Mouse (Mus musculus): ENCODE data around the gene Prex1. TPM values are rescaled to one million over a fixed set of nuclear protein-coding genes. Genes with fewer than 3 reads are reported as not detected.

Gene Prex1
- polyA plus RNA-seq, 1 experiment from 2014 or later: 10.1 TPM

DNA sequence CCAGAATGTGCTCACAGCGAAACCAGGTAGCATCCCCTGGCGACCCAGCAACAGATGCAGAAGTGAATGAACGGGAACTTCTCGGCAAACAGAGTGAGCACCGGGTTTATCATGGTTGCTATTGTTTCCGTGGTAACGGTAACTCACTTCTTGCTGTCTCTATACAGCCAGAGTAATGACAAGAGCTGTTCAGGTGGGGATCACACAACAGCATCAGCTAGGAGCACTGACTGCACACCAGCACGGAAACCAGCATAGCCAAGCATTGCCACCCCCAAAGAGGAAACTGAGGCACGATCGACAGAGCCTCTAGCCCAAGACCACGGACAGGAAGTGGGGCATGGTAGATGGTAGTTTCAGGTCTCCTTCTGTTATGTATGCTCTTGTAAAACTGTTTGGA lies 88.4 kb downstream of the Prex1 start:
- Histone ChIP-seq H3K27ac (ENCODE audit: low read depth, low read length) (no peak overlapping the region), H3K9me3 (replicated peaks; ENCODE audit: control insufficient read depth, low read length) (no peaks in the 10 kb centered on the region), H3K9ac (ENCODE audit: low read depth, low read length) (no peak overlapping the region), H3K4me1 (ENCODE audit: control insufficient read depth, insufficient read depth, low read length) (peaks cover 8% of the 10 kb centered on the region), H3K4me2 (no peak overlapping the region), H3K36me3 (ENCODE audit: control insufficient read depth, insufficient read depth, low read length) (no peaks in the 10 kb centered on the region), H3K4me3 (ENCODE audit: low read depth, low read length) (no peak overlapping the region), H3K27me3 (ENCODE audit: control insufficient read depth, insufficient read depth, low read length) (no peaks in the 10 kb centered on the region)
- ATAC-seq (replicated peaks; ENCODE audit: insufficient number of reproducible peaks, low FRiP score, low TSS enrichment): no peak
- WGBS (ENCODE audit: insufficient replicate concordance): 82% methylated on average over 11 of the region's 11 CpGs

DNA sequence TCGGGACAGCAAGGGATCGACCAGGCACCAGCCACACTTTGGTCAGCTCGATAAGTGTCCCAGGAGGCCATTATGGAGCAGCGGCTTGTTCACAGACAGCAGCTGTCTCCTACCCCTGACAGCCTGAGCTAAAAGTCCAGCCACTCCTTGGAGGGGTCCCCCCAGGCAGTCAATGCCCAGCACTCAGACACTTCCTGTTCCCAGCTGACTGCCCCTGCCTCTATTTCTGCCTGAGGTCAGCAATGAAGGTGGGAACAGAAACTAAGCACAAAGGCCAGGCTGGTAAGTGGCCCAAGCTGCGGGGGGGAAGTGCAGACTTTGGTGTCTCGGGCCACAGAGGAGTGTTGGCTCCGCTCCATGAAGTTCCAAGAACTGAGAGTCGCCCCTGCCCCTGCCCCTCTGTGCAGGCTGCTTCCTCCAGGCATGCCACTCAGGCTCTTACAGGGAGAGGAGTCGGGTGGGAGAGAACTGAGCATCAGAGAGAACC lies 90.5 kb downstream of the Prex1 start:
- no peaks in the 10 kb centered on the region for H3K27me3 ChIP-seq (ENCODE audit: control insufficient read depth, insufficient read depth, low read length)
- H3K4me2 ChIP-seq: no peak overlapping the region
- no peak overlapping the region for H3K4me3 ChIP-seq (ENCODE audit: low read depth, low read length)
- WGBS (ENCODE audit: insufficient replicate concordance): 33% methylated on average over 9 of the region's 9 CpGs
- H3K9me3 ChIP-seq (replicated peaks; ENCODE audit: control insufficient read depth, low read length): no peaks in the 10 kb centered on the region
- no peaks in the 10 kb centered on the region for H3K36me3 ChIP-seq (ENCODE audit: control insufficient read depth, insufficient read depth, low read length)
- peaks cover 12% of the 10 kb centered on the region for H3K4me1 ChIP-seq (ENCODE audit: control insufficient read depth, insufficient read depth, low read length)
- no peak overlapping the region for H3K9ac ChIP-seq (ENCODE audit: low read depth, low read length)
- ATAC-seq (replicated peaks; ENCODE audit: insufficient number of reproducible peaks, low FRiP score, low TSS enrichment): no peak
- no peak overlapping the region for H3K27ac ChIP-seq (ENCODE audit: low read depth, low read length)

DNA sequence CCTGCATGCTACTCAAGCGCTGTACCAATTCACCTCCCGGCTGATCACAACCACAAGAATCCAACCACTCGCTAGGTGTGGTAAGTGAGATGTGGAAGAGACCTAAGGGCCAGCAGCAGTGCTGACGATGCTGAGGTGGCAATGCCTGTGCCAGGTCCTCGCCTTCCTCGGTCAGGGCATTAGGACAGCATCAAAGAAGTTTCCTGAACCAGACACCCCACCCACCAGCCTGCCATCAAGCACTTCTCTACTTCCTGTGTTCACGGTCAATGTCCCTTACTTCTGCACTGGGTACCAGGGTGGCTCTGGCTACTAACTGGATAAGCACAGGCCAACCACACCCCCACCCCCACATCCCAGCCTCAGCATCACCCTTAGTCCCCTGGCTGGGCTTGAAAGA lies 91.0 kb downstream of the Prex1 start:
- no peak overlapping the region for H3K4me2 ChIP-seq
- no peaks in the 10 kb centered on the region for H3K27me3 ChIP-seq (ENCODE audit: control insufficient read depth, insufficient read depth, low read length)
- H3K36me3 ChIP-seq (ENCODE audit: control insufficient read depth, insufficient read depth, low read length): no peaks in the 10 kb centered on the region
- peaks cover 12% of the 10 kb centered on the region for H3K4me1 ChIP-seq (ENCODE audit: control insufficient read depth, insufficient read depth, low read length)
- 70% methylated on average over 7 of the region's 7 CpGs for WGBS (ENCODE audit: insufficient replicate concordance)
- no peak overlapping the region for H3K4me3 ChIP-seq (ENCODE audit: low read depth, low read length)
- no peaks in the 10 kb centered on the region for H3K9me3 ChIP-seq (replicated peaks; ENCODE audit: control insufficient read depth, low read length)
- ATAC-seq (replicated peaks; ENCODE audit: insufficient number of reproducible peaks, low FRiP score, low TSS enrichment): no peak
- no peak overlapping the region for H3K9ac ChIP-seq (ENCODE audit: low read depth, low read length)
- no peak overlapping the region for H3K27ac ChIP-seq (ENCODE audit: low read depth, low read length)

DNA sequence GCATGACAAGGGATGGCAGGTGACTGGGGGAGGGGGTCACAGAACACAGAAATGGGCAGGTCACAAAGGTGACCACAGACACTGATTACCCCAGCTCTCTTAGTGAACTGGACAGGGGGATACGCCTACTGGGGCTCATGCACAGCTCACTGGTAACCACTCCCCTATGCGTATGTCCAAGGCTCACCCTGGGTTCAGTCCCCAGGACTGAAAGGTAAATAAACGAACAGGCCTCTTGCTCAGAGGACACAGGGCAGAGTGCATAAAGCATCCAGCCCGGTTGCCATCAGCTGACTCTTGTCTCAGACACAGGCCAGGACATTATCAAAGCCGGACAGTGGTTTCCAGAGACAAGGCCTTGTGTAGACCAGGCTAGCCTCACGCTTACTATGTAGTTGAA lies 91.6 kb downstream of the Prex1 start:
- Histone ChIP-seq H3K36me3 (ENCODE audit: control insufficient read depth, insufficient read depth, low read length) (no peaks in the 10 kb centered on the region), H3K4me3 (ENCODE audit: low read depth, low read length) (no peak overlapping the region), H3K4me1 (ENCODE audit: control insufficient read depth, insufficient read depth, low read length) (peaks cover 12% of the 10 kb centered on the region), H3K27ac (ENCODE audit: low read depth, low read length) (no peak overlapping the region), H3K27me3 (ENCODE audit: control insufficient read depth, insufficient read depth, low read length) (no peaks in the 10 kb centered on the region), H3K9me3 (replicated peaks; ENCODE audit: control insufficient read depth, low read length) (no peaks in the 10 kb centered on the region), H3K9ac (ENCODE audit: low read depth, low read length) (no peak overlapping the region), H3K4me2 (no peak overlapping the region)
- ATAC-seq (replicated peaks; ENCODE audit: insufficient number of reproducible peaks, low FRiP score, low TSS enrichment): no peak
- WGBS (ENCODE audit: insufficient replicate concordance): 64% methylated on average over 6 of the region's 6 CpGs

DNA sequence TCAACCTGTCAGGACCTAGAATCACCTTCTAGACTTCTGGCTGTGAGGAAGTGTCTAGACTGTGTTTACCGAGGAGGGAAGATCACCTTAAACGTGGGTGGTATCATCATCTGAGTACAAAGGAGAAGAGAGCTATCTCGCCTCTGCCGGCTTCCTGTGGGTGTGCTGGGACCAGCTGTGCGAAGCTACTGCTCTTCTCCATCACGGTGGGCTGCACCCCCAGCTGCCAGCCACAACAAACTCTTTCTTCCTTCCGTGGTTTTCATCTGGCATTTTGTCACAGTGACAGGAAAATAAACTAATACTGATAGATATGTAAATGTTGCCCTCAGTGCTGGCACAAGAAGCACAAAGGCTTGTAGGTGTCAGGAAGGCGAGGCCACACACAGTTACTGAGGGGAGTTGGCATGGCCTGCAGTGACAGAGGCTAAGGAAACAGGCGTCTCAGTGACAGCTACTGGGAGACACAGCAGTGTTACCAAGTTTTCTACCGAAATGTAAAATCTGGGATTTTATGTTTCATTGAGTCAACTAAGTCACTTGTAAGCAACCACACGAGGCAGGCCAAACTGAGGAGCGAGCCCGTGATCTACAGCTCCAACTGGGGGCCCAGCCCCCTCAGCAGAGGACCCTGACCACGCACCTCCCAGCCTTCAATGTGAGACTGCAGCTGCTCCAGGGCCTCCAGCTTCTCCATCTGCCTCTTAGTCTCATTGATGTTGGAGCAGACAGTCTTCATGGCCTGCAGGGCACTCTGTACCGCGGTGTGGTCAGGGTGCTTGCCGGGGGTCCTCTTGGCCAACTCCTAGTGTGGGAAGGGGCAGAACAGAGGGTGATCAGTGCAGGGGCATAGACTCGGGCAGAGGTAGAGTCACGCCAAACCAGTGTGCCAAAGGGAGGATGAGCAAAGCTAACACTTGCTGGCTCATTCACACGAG lies 92.8 kb downstream of the Prex1 start:
- peaks cover 12% of the 10 kb centered on the region for H3K4me1 ChIP-seq (ENCODE audit: control insufficient read depth, insufficient read depth, low read length)
- no peak for ATAC-seq (replicated peaks; ENCODE audit: insufficient number of reproducible peaks, low FRiP score, low TSS enrichment)

DNA sequence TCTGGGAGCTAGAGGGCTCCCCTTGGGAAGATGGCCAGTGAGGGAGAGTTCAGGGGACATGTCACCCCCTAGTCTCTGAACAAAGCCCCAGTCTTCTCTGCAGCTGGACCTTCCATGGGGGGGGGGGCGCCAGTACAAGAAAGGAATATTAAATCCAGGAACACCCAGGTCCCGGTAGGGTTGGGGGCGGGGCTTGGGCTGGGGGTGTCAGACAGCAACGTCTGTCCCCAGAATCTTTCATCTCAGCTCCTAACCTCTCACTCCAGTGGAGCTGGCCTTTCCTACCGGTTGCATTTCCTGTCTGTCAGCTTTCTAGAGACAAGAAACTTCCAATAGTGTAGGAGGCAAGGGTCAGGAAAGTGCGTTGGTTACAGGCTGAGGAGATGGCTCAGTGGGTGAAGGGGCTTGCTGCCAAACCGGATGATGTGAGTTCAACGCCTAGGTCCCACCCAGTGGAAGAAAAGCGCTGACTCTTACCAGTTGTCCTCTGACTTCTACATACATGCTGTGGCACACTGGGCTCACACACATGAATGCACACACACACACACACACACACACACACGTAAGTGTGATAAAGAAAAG lies 93.6 kb downstream of the Prex1 start:
- H3K4me3 ChIP-seq (ENCODE audit: low read depth, low read length): no peak overlapping the region
- H3K4me2 ChIP-seq: no peak overlapping the region
- H3K4me1 ChIP-seq (ENCODE audit: control insufficient read depth, insufficient read depth, low read length): peaks cover 12% of the 10 kb centered on the region
- H3K27me3 ChIP-seq (ENCODE audit: control insufficient read depth, insufficient read depth, low read length): no peaks in the 10 kb centered on the region
- no peaks in the 10 kb centered on the region for H3K36me3 ChIP-seq (ENCODE audit: control insufficient read depth, insufficient read depth, low read length)
- no peak for ATAC-seq (replicated peaks; ENCODE audit: insufficient number of reproducible peaks, low FRiP score, low TSS enrichment)
- H3K9ac ChIP-seq (ENCODE audit: low read depth, low read length): no peak overlapping the region
- H3K27ac ChIP-seq (ENCODE audit: low read depth, low read length): no peak overlapping the region
- 45% methylated on average over 10 of the region's 10 CpGs for WGBS (ENCODE audit: insufficient replicate concordance)
- H3K9me3 ChIP-seq (replicated peaks; ENCODE audit: control insufficient read depth, low read length): no peaks in the 10 kb centered on the region

More for the DNA sequence above, 92.8 kb downstream of the Prex1 start:
- Histone ChIP-seq H3K36me3 (ENCODE audit: control insufficient read depth, insufficient read depth, low read length) (no peaks in the 10 kb centered on the region), H3K27me3 (ENCODE audit: control insufficient read depth, insufficient read depth, low read length) (no peaks in the 10 kb centered on the region), H3K4me2 (no peak overlapping the region), H3K4me3 (ENCODE audit: low read depth, low read length) (no peak overlapping the region), H3K9me3 (replicated peaks; ENCODE audit: control insufficient read depth, low read length) (no peaks in the 10 kb centered on the region), H3K9ac (ENCODE audit: low read depth, low read length) (no peak overlapping the region), H3K27ac (ENCODE audit: low read depth, low read length) (no peak overlapping the region)
- 50% methylated on average over 20 of the region's 20 CpGs for WGBS (ENCODE audit: insufficient replicate concordance)

DNA sequence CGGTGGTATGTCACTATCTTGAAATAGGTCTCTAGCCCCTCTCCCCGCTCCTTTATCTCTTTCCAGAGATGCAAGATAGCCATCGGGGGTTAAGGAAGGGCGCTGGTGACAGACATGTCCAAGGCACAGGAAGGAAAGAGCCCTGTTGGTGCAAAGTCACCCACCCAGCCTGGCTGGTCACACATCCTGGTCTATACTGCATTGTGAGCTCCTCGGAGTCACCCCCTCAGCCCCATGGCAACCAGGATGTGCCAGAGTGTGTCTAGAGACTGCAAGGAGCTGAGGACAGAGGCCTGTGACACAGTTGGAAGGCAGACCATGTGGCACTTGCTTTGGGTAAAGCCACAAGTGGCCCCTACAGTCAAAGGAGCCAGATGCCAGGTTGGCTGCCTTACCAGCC lies 94.4 kb downstream of the Prex1 start:
- H3K27me3 ChIP-seq (ENCODE audit: control insufficient read depth, insufficient read depth, low read length): no peaks in the 10 kb centered on the region
- no peak overlapping the region for H3K4me2 ChIP-seq
- no peak overlapping the region for H3K9ac ChIP-seq (ENCODE audit: low read depth, low read length)
- no peak overlapping the region for H3K4me3 ChIP-seq (ENCODE audit: low read depth, low read length)
- H3K27ac ChIP-seq (ENCODE audit: low read depth, low read length): no peak overlapping the region
- ATAC-seq (replicated peaks; ENCODE audit: insufficient number of reproducible peaks, low FRiP score, low TSS enrichment): no peak
- 45% methylated on average over 5 of the region's 5 CpGs for WGBS (ENCODE audit: insufficient replicate concordance)
- H3K9me3 ChIP-seq (replicated peaks; ENCODE audit: control insufficient read depth, low read length): no peaks in the 10 kb centered on the region
- H3K4me1 ChIP-seq (ENCODE audit: control insufficient read depth, insufficient read depth, low read length): peaks cover 12% of the 10 kb centered on the region
- no peaks in the 10 kb centered on the region for H3K36me3 ChIP-seq (ENCODE audit: control insufficient read depth, insufficient read depth, low read length)

DNA sequence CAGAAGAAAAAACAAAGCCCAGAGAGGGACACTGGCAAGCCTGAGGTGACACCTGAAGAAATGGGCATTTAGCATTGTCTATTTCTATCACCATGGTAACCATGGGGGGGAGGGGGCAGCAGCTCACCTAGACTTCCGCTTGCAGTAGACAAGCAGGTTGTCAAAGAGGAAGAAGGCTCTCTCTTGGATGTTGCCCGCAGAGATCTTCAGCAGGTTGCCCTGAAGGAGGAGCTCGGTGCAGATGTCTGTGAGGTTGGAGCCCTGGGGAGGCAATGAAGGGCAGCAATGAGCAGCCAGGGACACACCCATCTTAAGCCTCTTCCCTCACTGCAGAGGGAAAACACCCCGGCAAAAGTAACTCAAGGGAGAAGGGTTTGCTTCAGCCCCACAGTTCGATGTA lies 95.9 kb downstream of the Prex1 start:
- H3K9ac ChIP-seq (ENCODE audit: low read depth, low read length): no peak overlapping the region
- no peak overlapping the region for H3K27ac ChIP-seq (ENCODE audit: low read depth, low read length)
- 89% methylated on average over 5 of the region's 5 CpGs for WGBS (ENCODE audit: insufficient replicate concordance)
- H3K9me3 ChIP-seq (replicated peaks; ENCODE audit: control insufficient read depth, low read length): no peaks in the 10 kb centered on the region
- H3K4me3 ChIP-seq (ENCODE audit: low read depth, low read length): no peak overlapping the region
- H3K27me3 ChIP-seq (ENCODE audit: control insufficient read depth, insufficient read depth, low read length): no peaks in the 10 kb centered on the region
- H3K4me1 ChIP-seq (ENCODE audit: control insufficient read depth, insufficient read depth, low read length): peaks cover 4% of the 10 kb centered on the region
- no peaks in the 10 kb centered on the region for H3K36me3 ChIP-seq (ENCODE audit: control insufficient read depth, insufficient read depth, low read length)
- ATAC-seq (replicated peaks; ENCODE audit: insufficient number of reproducible peaks, low FRiP score, low TSS enrichment): no peak
- H3K4me2 ChIP-seq: no peak overlapping the region

All from heart, embryonic 11.5 days (tissue).